28 mouse cellular contexts compared by ENCODE assay signal in the genomic region with DNA sequence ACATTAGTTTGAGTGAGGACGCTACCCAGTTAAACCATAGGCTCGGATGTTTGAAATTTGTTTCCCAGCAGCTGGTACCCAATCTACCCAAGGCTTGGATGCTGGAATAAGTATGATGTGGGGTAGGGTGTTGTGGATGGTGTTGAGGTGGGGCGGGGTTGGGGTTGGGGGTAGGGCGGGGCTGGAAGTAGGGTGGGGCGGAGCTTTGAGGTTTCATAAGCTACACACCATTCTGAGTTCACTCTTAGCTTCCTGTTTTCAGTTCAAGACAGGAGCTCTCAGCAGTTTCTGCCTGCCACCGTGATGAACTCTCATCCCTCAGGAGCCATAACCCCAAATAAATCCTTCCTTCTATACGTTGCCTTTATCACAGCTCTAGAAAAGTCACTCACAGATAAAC. TPM values are rescaled to one million over a fixed set of nuclear protein-coding genes. Genes with fewer than 3 reads are reported as not detected.
DNase-seq lines count a peak whose midpoint lies in the region; ATAC-seq and TF ChIP-seq lines count a peak whose summit lies in the region.
"Had no signal": no experiment of that assay in that cellular context is flagged by ENCODE, and none has a peak within 500 bp of the region (broad histone marks: within the 10 kb centered on the region; RNA-seq: fewer than 3 reads in every experiment).

No protein-coding gene starts in this region.

- H3K4me3 ChIP-seq in liver, embryonic 13.5 days (replicated peaks), result no peak overlapping the region
- H3K4me3 ChIP-seq in MEL (ENCODE audit: control insufficient read depth in 1 of 2, insufficient read depth in 1 of 2, low read depth in 2 of 2, low read length in 2 of 2), result no peak overlapping the region
- H3K4me3 ChIP-seq: embryonic facial prominence, embryonic 13.5 days; erythroblast, embryonic 14.5 days; forebrain, embryonic 12.5 days; gastrocnemius, adult 2 months; heart, embryonic 10.5 days; hindbrain, embryonic 10.5 days; left cerebral cortex, adult 2 months; limb, embryonic 15.5 days had no signal

- H3K79me2 ChIP-seq in MEL (ENCODE audit: control insufficient read depth, insufficient read depth, low read length, poor library complexity), result no peaks in the 10 kb centered on the region

- H3K27me3 ChIP-seq in liver, embryonic 13.5 days, result no peaks in the 10 kb centered on the region
- peaks cover 0 to 1% of the 10 kb centered on the region in 2 experiments; a peak in 2 of 4 replicates for H3K27me3 ChIP-seq in MEL (ENCODE audit: control insufficient read depth in 1 of 2, insufficient read depth in 2 of 2, low read length in 2 of 2)
- H3K27me3 ChIP-seq: embryonic facial prominence, embryonic 13.5 days; forebrain, embryonic 12.5 days; limb, embryonic 15.5 days had no signal

- H3K4me1 ChIP-seq in liver, embryonic 13.5 days (replicated peaks), result peaks cover 12% of the 10 kb centered on the region
- H3K4me1 ChIP-seq in MEL (ENCODE audit: control insufficient read depth in 1 of 2, insufficient read depth in 2 of 2, low read length in 2 of 2), result no peaks in the 10 kb centered on the region; a peak in 1 of 4 replicates
- H3K4me1 ChIP-seq: embryonic facial prominence, embryonic 13.5 days; forebrain, embryonic 12.5 days; heart, embryonic 10.5 days; hindbrain, embryonic 10.5 days had no signal

- H3K9ac ChIP-seq in liver, embryonic 13.5 days, result no peak overlapping the region
- no peak overlapping the region for H3K9ac ChIP-seq in MEL (ENCODE audit: control insufficient read depth, low read depth, low read length, poor library complexity, severe bottlenecking)
- H3K9ac ChIP-seq: embryonic facial prominence, embryonic 13.5 days; forebrain, embryonic 12.5 days; limb, embryonic 15.5 days had no signal

- peak; percentile 53; the same call in 1 of the 2 replicates for ATAC-seq in liver, embryonic 13.5 days (ENCODE audit: low read depth)
- peak; percentile 81 for ATAC-seq in monocyte, adult 5-6 weeks (replicated peaks; ENCODE audit: insufficient number of reproducible peaks, low FRiP score, low TSS enrichment, poor library complexity, severe bottlenecking)
- ATAC-seq in cerebellum, adult (ENCODE audit: insufficient number of reproducible peaks, low FRiP score, low TSS enrichment), result no peak
- ATAC-seq: hindbrain, embryonic 16.5 days had no signal

- TF ChIP-seq CTCF in MEL (IDR thresholded peaks at IDR 0.05 in 2 of 3, conservative IDR thresholded peaks at IDR 0.05 in 1 of 3; ENCODE audit: control insufficient read depth in 1 of 3, insufficient read depth in 1 of 3, low read depth in 2 of 3, low read length in 3 of 3, poor library complexity in 1 of 3, severe bottlenecking in 1 of 3), result no peak

- 45% methylated on average over 7 of the region's 7 CpGs for WGBS in liver, embryonic 13.5 days (ENCODE audit: insufficient replicate concordance)

- no peak for TF ChIP-seq EP300 in MEL (IDR thresholded peaks at IDR 0.05; ENCODE audit: low read depth in 1 of 2, low read length in 2 of 2)

- H3K27ac ChIP-seq in liver, embryonic 13.5 days, result no peak overlapping the region
- H3K27ac ChIP-seq in MEL (ENCODE audit: control insufficient read depth, low read depth, low read length), result no peak overlapping the region
- H3K27ac ChIP-seq: embryonic facial prominence, embryonic 13.5 days; forebrain, embryonic 12.5 days; gastrocnemius, adult 2 months; heart, embryonic 10.5 days; hindbrain, embryonic 10.5 days; left cerebral cortex, adult 2 months; limb, embryonic 15.5 days; macrophage had no signal

- TF ChIP-seq RAD21 in MEL (IDR thresholded peaks at IDR 0.05; ENCODE audit: low read depth, low read length), result no peak

- no peak overlapping the region for H3K4me2 ChIP-seq in liver, embryonic 13.5 days
- H3K4me2 ChIP-seq: embryonic facial prominence, embryonic 13.5 days; forebrain, embryonic 12.5 days; limb, embryonic 15.5 days; midbrain, embryonic 11.5 days had no signal

- H3K36me3 ChIP-seq in liver, embryonic 13.5 days, result no peaks in the 10 kb centered on the region
- H3K36me3 ChIP-seq in MEL (ENCODE audit: control insufficient read depth in 1 of 2, insufficient read depth in 2 of 2, low read length in 2 of 2), result no peaks in the 10 kb centered on the region
- H3K36me3 ChIP-seq: embryonic facial prominence, embryonic 13.5 days; forebrain, embryonic 12.5 days; heart, embryonic 10.5 days; hindbrain, embryonic 10.5 days; limb, embryonic 15.5 days had no signal

- H3K9me3 ChIP-seq in liver, embryonic 13.5 days (replicated peaks), result no peaks in the 10 kb centered on the region
- no peaks in the 10 kb centered on the region for H3K9me3 ChIP-seq in MEL (replicated peaks; ENCODE audit: insufficient read depth, low read length)
- H3K9me3 ChIP-seq: embryonic facial prominence, embryonic 13.5 days; forebrain, embryonic 12.5 days; heart, embryonic 10.5 days; hindbrain, embryonic 10.5 days; limb, embryonic 15.5 days had no signal

- DNase-seq in liver, embryonic 13.5 days, result no peak
- DNase-seq in liver (no peak), MEL (ENCODE audit: low read depth, low spot score) (peak; percentile 71)
- peak; percentile 28 for DNase-seq in induced T-regulatory cell, adult 2 months (ENCODE audit: low read depth)
- DNase-seq in urinary bladder, postnatal 36 days (ENCODE audit: low spot score in 2 of 2), result no peak
- DNase-seq in kidney, adult 9 months, result no peak
- DNase-seq: adrenal gland, postnatal 25 days; cerebellum, adult 18-20 months; cerebellum, postnatal 14 days; kidney, adult 11 months; layer of hippocampus, adult 9-11 months; left cerebral cortex, postnatal 4 days had no signal

- TF ChIP-seq POLR2A in MEL (IDR thresholded peaks at IDR 0.05; ENCODE audit: control insufficient read depth in 1 of 2, insufficient read depth in 1 of 2, low read depth in 1 of 2, low read length in 2 of 2, poor library complexity in 1 of 2), result no peak

TF ChIP-seq in MEL, 35 proteins besides CTCF, POLR2A, EP300 and RAD21:
- TF ChIP-seq CHD2 (IDR thresholded peaks at IDR 0.05; ENCODE audit: low read length), result no peak
- TF ChIP-seq RCOR1 (IDR thresholded peaks at IDR 0.05; ENCODE audit: low read depth, low read length), result no peak
- no peak for TF ChIP-seq USF1 (IDR thresholded peaks at IDR 0.05; ENCODE audit: low read depth, low read length)
- no peak for TF ChIP-seq MAZ (IDR thresholded peaks at IDR 0.05; ENCODE audit: low read depth, low read length)
- no peak for TF ChIP-seq MXI1 (IDR thresholded peaks at IDR 0.05; ENCODE audit: low read depth, low read length)
- TF ChIP-seq TCF12 (IDR thresholded peaks at IDR 0.05; ENCODE audit: low read depth, low read length), result no peak
- TF ChIP-seq ZKSCAN1 (IDR thresholded peaks at IDR 0.05; ENCODE audit: low read depth, low read length), result no peak
- TF ChIP-seq MAX (IDR thresholded peaks at IDR 0.05; ENCODE audit: low read length), result no peak
- no peak for TF ChIP-seq GABPA (IDR thresholded peaks at IDR 0.05; ENCODE audit: low read depth, low read length)
- no peak for TF ChIP-seq MEF2A (IDR thresholded peaks at IDR 0.05; ENCODE audit: extremely low read depth, insufficient replicate concordance, low read depth, low read length, poor library complexity, severe bottlenecking)
- no peak for TF ChIP-seq UBTF (IDR thresholded peaks at IDR 0.05; ENCODE audit: borderline replicate concordance, insufficient read depth, low read depth, low read length)
- no peak for TF ChIP-seq NRF1 (IDR thresholded peaks at IDR 0.05; ENCODE audit: insufficient read depth, low read depth, low read length, poor library complexity, severe bottlenecking)

RNA-seq across cellular contexts. Expression of gene Sdad1, which starts 7.8 kb away (rescaled TPM):
- 26.8 and 32.6 TPM in 2 replicates for polyA plus RNA-seq in liver, embryonic 13.5 days (2015; fragmentation: Nextera tagmentation; extraction: Ambion mirVana)
- total RNA-seq in MEL (2012; rRNA removed), result 70.9 and 72.4 TPM in 2 replicates
- polyA plus RNA-seq in MEL (2012; ENCODE audit: insufficient read depth in 1 of 2, insufficient read length in 2 of 2, low read depth in 1 of 2, low replicate concordance in 2 of 2, missing spikeins in 1 of 2), result 10 to 100 TPM in 1 of 2 experiments, not detected in 1; 73.0 TPM
- 24.6 to 35.1 TPM (median 31.5 TPM) in 3 replicates for total RNA-seq in monocyte, adult 5-6 weeks (2017)

RNA-seq across cellular contexts. Expression of gene Cxcl9, which starts 9.8 kb away (rescaled TPM):
- polyA plus RNA-seq in liver, embryonic 13.5 days (2015; fragmentation: Nextera tagmentation; extraction: Ambion mirVana), result 0.05 TPM in 1 of 2 replicates, not detected in the other
- not detected in 2 replicates for total RNA-seq in MEL (2012; rRNA removed)
- not detected for polyA plus RNA-seq in MEL (2012; ENCODE audit: insufficient read depth in 1 of 2, insufficient read length in 2 of 2, low read depth in 1 of 2, low replicate concordance in 2 of 2, missing spikeins in 1 of 2)
- total RNA-seq in monocyte, adult 5-6 weeks (2017), result 0.19 TPM in 1 of 3 replicates, not detected in the others
- total RNA-seq: left cerebral cortex, adult 2 months; left cerebral cortex, postnatal 4 days had no signal
- polyA plus RNA-seq: embryonic facial prominence, embryonic 13.5 days; erythroblast, embryonic 14.5 days; forebrain, embryonic 12.5 days; heart, embryonic 10.5 days; hindbrain, embryonic 10.5 days; hindbrain, embryonic 16.5 days; kidney, embryonic 16.5 days; lung, embryonic 16.5 days; midbrain, embryonic 11.5 days had no signal

RNA-seq across cellular contexts. Expression of gene Art3, which starts 13.5 kb away (rescaled TPM):
- 1.3 and 1.9 TPM in 2 replicates for polyA plus RNA-seq in liver, embryonic 13.5 days (2015; fragmentation: Nextera tagmentation; extraction: Ambion mirVana)
- not detected in 2 replicates for total RNA-seq in MEL (2012; rRNA removed)
- polyA plus RNA-seq in MEL (2012; ENCODE audit: insufficient read depth in 1 of 2, insufficient read length in 2 of 2, low read depth in 1 of 2, low replicate concordance in 2 of 2, missing spikeins in 1 of 2), result not detected
- total RNA-seq in monocyte, adult 5-6 weeks (2017), result 1.3 to 2.9 TPM (median 1.5 TPM) in 3 replicates
- polyA plus RNA-seq: erythroblast, embryonic 14.5 days; macrophage had no signal

RNA-seq across cellular contexts. Expression of gene Cxcl10, which starts 30.6 kb away (rescaled TPM):
- polyA plus RNA-seq in liver, embryonic 13.5 days (2015; fragmentation: Nextera tagmentation; extraction: Ambion mirVana), result 8.4 and 11.5 TPM in 2 replicates
- total RNA-seq in MEL (2012; rRNA removed), result not detected in 2 replicates
- under 1 TPM in 1 of 2 experiments, not detected in 1; 0.11 TPM for polyA plus RNA-seq in MEL (2012; ENCODE audit: insufficient read depth in 1 of 2, insufficient read length in 2 of 2, low read depth in 1 of 2, low replicate concordance in 2 of 2, missing spikeins in 1 of 2)
- total RNA-seq in monocyte, adult 5-6 weeks (2017), result 0.95 to 3.6 TPM (median 3.5 TPM) in 3 replicates
- total RNA-seq: gastrocnemius, adult 2 months; left cerebral cortex, adult 2 months; left cerebral cortex, postnatal 4 days had no signal
- polyA plus RNA-seq: erythroblast, embryonic 14.5 days; testis, adult 2 months had no signal

RNA-seq across cellular contexts. Expression of gene Naaa, which starts 40.1 kb away (rescaled TPM):
- 3.6 and 3.9 TPM in 2 replicates for polyA plus RNA-seq in liver, embryonic 13.5 days (2015; fragmentation: Nextera tagmentation; extraction: Ambion mirVana)
- total RNA-seq in MEL (2012; rRNA removed), result 2.2 TPM in 2 replicates
- 1 to 10 TPM in 1 of 2 experiments, not detected in 1; 6.7 TPM for polyA plus RNA-seq in MEL (2012; ENCODE audit: insufficient read depth in 1 of 2, insufficient read length in 2 of 2, low read depth in 1 of 2, low replicate concordance in 2 of 2, missing spikeins in 1 of 2)
- 46.8 to 114 TPM (median 77.3 TPM) in 3 replicates for total RNA-seq in monocyte, adult 5-6 weeks (2017)

Comparison
In these comparisons a context has a peak if more than half of its experiments do, and no peak if none do; other contexts are left out.
1. DNase-seq: peak in MEL (single experiment) and induced T-regulatory cell, adult 2 months (single experiment); none in liver, embryonic 13.5 days (single experiment), liver (single experiment), urinary bladder, postnatal 36 days (0 of 2) and kidney, adult 9 months (single experiment).